Mouse (Mus musculus) embryonic fibroblast, embryonic 13.5 days (primary cell): ENCODE data around the gene Krtap29-1.

Source experiments
- CTCF ChIP-seq: IDR thresholded peaks from 2 replicates; pipeline ENCODE4 v1.5.1; 2011; ENCODE audit warnings: mild to moderate bottlenecking, control low read depth, low read length, moderate library complexity, borderline replicate concordance; ENCODE audit not compliant: insufficient read depth
- POLR2A ChIP-seq: IDR thresholded peaks from 2 replicates; pipeline ENCODE4 v1.6.1; 2011; ENCODE audit warnings: low read depth, mild to moderate bottlenecking, control low read depth, low read length, moderate library complexity

DNA sequence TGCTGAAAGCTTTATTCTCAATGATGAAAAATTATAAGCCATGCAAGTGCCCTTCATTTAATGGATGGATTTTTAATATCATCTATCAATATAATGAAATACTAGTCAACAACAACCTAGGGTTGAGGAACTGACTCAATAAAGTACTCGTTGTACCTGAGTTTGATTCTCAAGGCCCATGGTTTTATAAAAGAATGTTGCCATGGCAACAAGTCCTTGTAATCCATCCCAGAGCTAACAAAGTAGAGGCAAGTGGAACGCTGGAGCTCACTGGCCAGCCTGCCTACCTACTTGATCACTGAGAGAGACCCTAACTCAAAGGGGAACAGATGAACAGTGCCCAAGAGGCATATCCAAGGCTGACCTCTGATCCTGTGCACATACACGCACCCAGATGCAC lies 11.7 kb upstream of the Krtap29-1 start:
- TF ChIP-seq CTCF (no peak), POLR2A (no peak)
